Mouse (Mus musculus): Measurements from ENCODE around the gene Chpt1. TPM values are rescaled to one million over a fixed set of nuclear protein-coding genes. Genes with fewer than 3 reads are reported as not detected.

Chpt1 gene
- polyA plus RNA-seq, 3 experiments from 2014 or later = 2.6 to 5.2 (median 3.5) TPM

DNA sequence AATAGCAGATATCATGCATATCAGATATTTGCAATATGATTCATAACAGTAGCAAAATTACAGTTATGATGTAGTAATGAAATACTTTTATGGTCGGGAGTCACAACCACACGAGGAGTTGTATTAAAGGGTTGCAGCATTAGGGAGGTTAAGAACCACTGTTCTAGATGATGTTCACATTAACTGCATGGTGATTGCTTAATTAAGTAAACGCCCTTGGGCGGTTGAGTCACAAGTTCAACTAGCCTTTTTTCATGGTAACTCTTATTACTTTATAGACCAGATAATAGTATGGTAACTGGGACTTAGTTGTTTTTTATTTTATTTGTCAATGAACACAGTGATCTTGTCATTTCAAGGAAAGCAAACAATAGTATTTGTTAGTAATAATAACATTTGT, 100.9 kb downstream of the Chpt1 start:
- ATAC-seq = no peak

Other genes with a start within 250 kb of the Chpt1 start
- gene Dram1, start 125.0 kb downstream of the Chpt1 start, polyA plus RNA-seq (2017; shearing (Covaris generic)) = 1 to 10 TPM; 1.3 to 1.8 (median 1.7) TPM
- 1 to 10 TPM; 6.5 to 9.1 (median 6.8) TPM for gene Gnptab, start 124.9 kb downstream of the Chpt1 start, polyA plus RNA-seq (2017; shearing (Covaris generic))
- not detected for gene Sycp3, start 44.5 kb downstream of the Chpt1 start, polyA plus RNA-seq (2017; shearing (Covaris generic))
- not detected for gene Mybpc1, start 101.1 kb upstream of the Chpt1 start, polyA plus RNA-seq (2017; shearing (Covaris generic))
- 1 to 10 TPM in 1 of 3 experiments, under 1 TPM in 1, not detected in 1; 0.59 to 2.7 TPM for gene Spic, start 180.9 kb upstream of the Chpt1 start, polyA plus RNA-seq (2017; shearing (Covaris generic))
- 10 to 100 TPM; 51.6 to 80.7 (median 51.8) TPM for gene Arl1, start 226.8 kb upstream of the Chpt1 start, polyA plus RNA-seq (2017; shearing (Covaris generic))